Mouse (Mus musculus) lung, embryonic 14.5 days (tissue): ENCODE measurements around the gene Pld6. TPM values are rescaled to one million over a fixed set of nuclear protein-coding genes. Genes with fewer than 3 reads are reported as not detected.

Source experiments
- ATAC-seq: fragments of 200-750 bp; cut with Nextera tagmentation; 2 replicates; pipeline ENCODE4 v1.8.0; 2017; ENCODE audit warnings: mild to moderate bottlenecking, moderate TSS enrichment, moderate library complexity; ENCODE audit not compliant: insufficient read depth
- DNase-seq: peaks from one replicate; pipeline ENCODE4 v3.0.0-alpha.2; 2015
- H3K27ac ChIP-seq: fragments of 300-500 bp; sonication (generic); 2 replicates; pipeline ENCODE4 v1.5.1; 2014; ENCODE audit warnings: low read depth, mild to moderate bottlenecking, moderate library complexity
- H3K27me3 ChIP-seq: fragments of 300-500 bp; sonication (generic); 2 replicates; pipeline ENCODE4 v1.6.1; 2014; ENCODE audit warnings: low read length, control low read depth; ENCODE audit not compliant: insufficient read depth
- H3K36me3 ChIP-seq: fragments of 300-500 bp; sonication (generic); 2 replicates; pipeline ENCODE4 v1.6.1; 2014; ENCODE audit warnings: control low read depth; ENCODE audit not compliant: insufficient read depth
- H3K4me1 ChIP-seq: fragments of 300-500 bp; sonication (generic); 2 replicates; pipeline ENCODE4 v1.6.1; 2014; ENCODE audit warnings: antibody characterized with exemption, control low read depth; ENCODE audit not compliant: insufficient read depth
- H3K4me2 ChIP-seq: fragments of 300-500 bp; sonication (generic); 2 replicates; pipeline ENCODE4 v1.6.1; 2014; ENCODE audit warnings: mild to moderate bottlenecking
- H3K4me3 ChIP-seq: fragments of 300-500 bp; sonication (generic); 2 replicates; pipeline ENCODE4 v1.5.1; 2014; ENCODE audit warnings: low read depth, low read length
- H3K9ac ChIP-seq: fragments of 300-500 bp; sonication (generic); 2 replicates; pipeline ENCODE4 v1.6.1; 2014
- H3K9me3 ChIP-seq: fragments of 300-500 bp; sonication (generic); 2 replicates; pipeline ENCODE4 v1.6.1; 2016; ENCODE audit warnings: low read depth, low read length, control low read depth
- CTCF ChIP-seq: IDR thresholded peaks from 2 replicates; pipeline ENCODE4 v1.5.1; 2016; ENCODE audit warnings: antibody characterized with exemption, low read depth
- WGBS: fragments of 180-500 bp; shearing (Covaris S2); extraction: QIAGEN DNeasy Blood & Tissue Kit; methylation state at CpG from one replicate; pipeline ENCODE4 v1.1.7; 2014; 5-methylcytosine and 5-hydroxymethylcytosine counted together
- polyA plus RNA-seq: library from polyadenylated mRNA; unstranded; fragments of >200 nt; fragmentation: Nextera tagmentation; extraction: Ambion mirVana; gene quantifications from 2 replicates; pipeline ENCODE4 v1.2.1, GENCODE M21; 2014

Pld6 gene
- polyA plus RNA-seq, 1 experiment from 2014 or later, result 1.8 TPM

- WGBS, result 63% methylated on average over 1 of the region's 1 CpGs
- TF ChIP-seq CTCF, result no peak
- Histone ChIP-seq H3K4me1 (peaks cover 7% of the 10 kb centered on the region; the same call in 1 of the 2 replicates), H3K36me3 (peaks cover 77% of the 10 kb centered on the region), H3K4me3 (no peak overlapping the region), H3K27ac (no peak overlapping the region), H3K4me2 (no peak overlapping the region), H3K9ac (no peak overlapping the region), H3K9me3 (no peaks in the 10 kb centered on the region), H3K27me3 (no peaks in the 10 kb centered on the region)
- DNase-seq, result no peak
- no peak for ATAC-seq
Observed at GRCm38 (mm10) chr11:59734335-59734734, 53.1 kb downstream of the Pld6 start.

Other genes starting within 250 kb of the Pld6 start
- 0.12 and 0.50 TPM in 2 replicates for gene Nlrp3, start 246.1 kb downstream of the Pld6 start, polyA plus RNA-seq
- not detected in 2 replicates for gene Olfr222, start 211.4 kb downstream of the Pld6 start, polyA plus RNA-seq
- gene Olfr223, start 194.4 kb downstream of the Pld6 start, polyA plus RNA-seq, result not detected in 2 replicates
- gene Mprip, start 126.3 kb downstream of the Pld6 start, polyA plus RNA-seq, result 128 and 145 TPM in 2 replicates
- gene Flcn, start 22.4 kb upstream of the Pld6 start, polyA plus RNA-seq, result 26.1 and 26.2 TPM in 2 replicates
- gene Nt5m, start 51.8 kb upstream of the Pld6 start, polyA plus RNA-seq, result 35.2 and 35.4 TPM in 2 replicates
- gene Cops3, start 52.2 kb upstream of the Pld6 start, polyA plus RNA-seq, result 224 and 228 TPM in 2 replicates
- gene Med9, start 160.6 kb upstream of the Pld6 start, polyA plus RNA-seq, result 48.9 and 50.4 TPM in 2 replicates
- 1.7 and 2.2 TPM in 2 replicates for gene Rasd1, start 177.3 kb upstream of the Pld6 start, polyA plus RNA-seq